Mouse (Mus musculus): Measurements from ENCODE around the gene Vezt. TPM values are rescaled to one million over a fixed set of nuclear protein-coding genes. Genes with fewer than 3 reads are reported as not detected.

The Vezt gene
- total and polyA plus RNA-seq, 3 experiments: 9.5 to 13.5 TPM; not detected in 1

- Histone ChIP-seq H3K79me2 (ENCODE audit: control insufficient read depth, insufficient read depth, low read length, poor library complexity) (no peaks in the 10 kb centered on the region), H3K4me3 (ENCODE audit: control insufficient read depth in 1 of 2, insufficient read depth in 1 of 2, low read depth in 2 of 2, low read length in 2 of 2) (peak overlapping the region in 1 of 2 experiments; percentile 40; a peak in 2 of 4 replicates), H3K27ac (ENCODE audit: control insufficient read depth, low read depth, low read length) (peak overlapping the region; percentile 64), H3K9ac (ENCODE audit: control insufficient read depth, low read depth, low read length, poor library complexity, severe bottlenecking) (peak overlapping the region; percentile 36; the same call in 1 of the 2 replicates), H3K27me3 (ENCODE audit: control insufficient read depth in 1 of 2, insufficient read depth in 2 of 2, low read length in 2 of 2) (no peaks in the 10 kb centered on the region), H3K4me1 (ENCODE audit: control insufficient read depth in 1 of 2, insufficient read depth in 2 of 2, low read length in 2 of 2) (peaks cover 2 to 18% of the 10 kb centered on the region in 2 experiments; a peak in 3 of 4 replicates), H3K9me3 (replicated peaks; ENCODE audit: insufficient read depth, low read length) (no peaks in the 10 kb centered on the region), H3K36me3 (ENCODE audit: control insufficient read depth in 1 of 2, insufficient read depth in 2 of 2, low read length in 2 of 2) (peaks cover 0 to 10% of the 10 kb centered on the region in 2 experiments; a peak in 2 of 4 replicates)
- TF ChIP-seq TCF12 (IDR thresholded peaks at IDR 0.05; ENCODE audit: low read depth, low read length): peak; percentile 79
- TF ChIP-seq POLR2A (IDR thresholded peaks at IDR 0.05; ENCODE audit: control insufficient read depth in 1 of 2, insufficient read depth in 1 of 2, low read depth in 1 of 2, low read length in 2 of 2, poor library complexity in 1 of 2): no peak
- TF ChIP-seq POLR2AphosphoS2 (IDR thresholded peaks at IDR 0.05; ENCODE audit: low read length): no peak
- TF ChIP-seq ZMIZ1 (IDR thresholded peaks at IDR 0.05; ENCODE audit: low read depth, low read length): no peak
- no peak for TF ChIP-seq MEF2A (IDR thresholded peaks at IDR 0.05; ENCODE audit: extremely low read depth, insufficient replicate concordance, low read depth, low read length, poor library complexity, severe bottlenecking)
- TF ChIP-seq TBP (IDR thresholded peaks at IDR 0.05; ENCODE audit: low read depth, low read length): no peak
- TF ChIP-seq UBTF (IDR thresholded peaks at IDR 0.05; ENCODE audit: borderline replicate concordance, insufficient read depth, low read depth, low read length): no peak
- TF ChIP-seq MAFK (IDR thresholded peaks at IDR 0.05; ENCODE audit: borderline replicate concordance, low read depth, low read length): no peak
- TF ChIP-seq CHD2 (IDR thresholded peaks at IDR 0.05; ENCODE audit: low read length): no peak
- no peak for TF ChIP-seq MYC (IDR thresholded peaks at IDR 0.05; ENCODE audit: low read depth, low read length)
- TF ChIP-seq HCFC1 (IDR thresholded peaks at IDR 0.05; ENCODE audit: low read depth, low read length): no peak
- no peak for TF ChIP-seq MAX (IDR thresholded peaks at IDR 0.05; ENCODE audit: low read length)
- TF ChIP-seq NELFE (IDR thresholded peaks at IDR 0.05; ENCODE audit: low read depth, low read length): no peak
- TF ChIP-seq EP300 (IDR thresholded peaks at IDR 0.05; ENCODE audit: low read depth in 1 of 2, low read length in 2 of 2): peak; percentile 48 to 78
- no peak for TF ChIP-seq USF2 (IDR thresholded peaks at IDR 0.05; ENCODE audit: borderline replicate concordance in 1 of 2, insufficient read depth in 1 of 2, low read depth in 1 of 2, low read length in 2 of 2)
- peak; percentile 70 for TF ChIP-seq RCOR1 (IDR thresholded peaks at IDR 0.05; ENCODE audit: low read depth, low read length)
- no peak for TF ChIP-seq MXI1 (IDR thresholded peaks at IDR 0.05; ENCODE audit: low read depth, low read length)
- peak; percentile 60 for TF ChIP-seq SIN3A (IDR thresholded peaks at IDR 0.05; ENCODE audit: low read length)
- peak; percentile 70; the same call in 1 of the 2 replicates for TF ChIP-seq ETS1 (IDR thresholded peaks at IDR 0.05; ENCODE audit: low read depth, low read length)
- peak; percentile 74 for TF ChIP-seq TAL1 (IDR thresholded peaks at IDR 0.05; ENCODE audit: low read length)
- TF ChIP-seq KAT2A (conservative IDR thresholded peaks at IDR 0.05; ENCODE audit: low read depth, low read length): no peak
- TF ChIP-seq BHLHE40 (IDR thresholded peaks at IDR 0.05; ENCODE audit: borderline replicate concordance, low read depth, low read length): no peak
- TF ChIP-seq ZC3H11A (IDR thresholded peaks at IDR 0.05; ENCODE audit: low read depth, low read length): no peak
- TF ChIP-seq MAZ (IDR thresholded peaks at IDR 0.05; ENCODE audit: low read depth, low read length): no peak
- no peak for TF ChIP-seq JUND (IDR thresholded peaks at IDR 0.05; ENCODE audit: low read depth, low read length)
- TF ChIP-seq GABPA (IDR thresholded peaks at IDR 0.05; ENCODE audit: low read depth, low read length): no peak
- TF ChIP-seq ELF1 (IDR thresholded peaks at IDR 0.05; ENCODE audit: low read depth, low read length): no peak
- no peak for TF ChIP-seq RAD21 (IDR thresholded peaks at IDR 0.05; ENCODE audit: low read depth, low read length)
- TF ChIP-seq GATA1 (IDR thresholded peaks at IDR 0.05; ENCODE audit: low read depth, low read length): peak; percentile 83
- no peak for TF ChIP-seq E2F4 (IDR thresholded peaks at IDR 0.05; ENCODE audit: borderline replicate concordance, low read depth, low read length)
- TF ChIP-seq NRF1 (IDR thresholded peaks at IDR 0.05; ENCODE audit: insufficient read depth, low read depth, low read length, poor library complexity, severe bottlenecking): no peak
- no peak for TF ChIP-seq CTCF (IDR thresholded peaks at IDR 0.05 in 2 of 3, conservative IDR thresholded peaks at IDR 0.05 in 1 of 3; ENCODE audit: control insufficient read depth in 1 of 3, insufficient read depth in 1 of 3, low read depth in 2 of 3, low read length in 3 of 3, poor library complexity in 1 of 3, severe bottlenecking in 1 of 3)
- no peak for TF ChIP-seq USF1 (IDR thresholded peaks at IDR 0.05; ENCODE audit: low read depth, low read length)
- TF ChIP-seq SMC3 (IDR thresholded peaks at IDR 0.05; ENCODE audit: low read depth, low read length): no peak
- DNase-seq (ENCODE audit: low read depth, low spot score): peak; percentile 54
Observed at GRCm38 (mm10) chr10:93899907-93900306, 135.7 kb downstream of the Vezt start.
